Mouse (Mus musculus) brain, embryonic 14.5 days (tissue): ENCODE results near the gene Il10rb.

Experiments
- CTCF ChIP-seq: fragments of 200-500 bp; IDR thresholded peaks from 2 replicates; pipeline ENCODE4 v1.5.1; 2012; ENCODE audit warnings: inconsistent platforms, mild to moderate bottlenecking, moderate library complexity, borderline replicate concordance; ENCODE audit not compliant: insufficient read depth, insufficient read length; ENCODE audit errors: extremely low read depth
- POLR2A ChIP-seq: fragments of 200-500 bp; IDR thresholded peaks from 2 replicates; pipeline ENCODE4 v1.6.1; 2012; ENCODE audit warnings: mild to moderate bottlenecking, inconsistent platforms, borderline replicate concordance; ENCODE audit not compliant: poor library complexity, insufficient read depth, insufficient read length, severe bottlenecking; ENCODE audit errors: extremely low read depth

DNA sequence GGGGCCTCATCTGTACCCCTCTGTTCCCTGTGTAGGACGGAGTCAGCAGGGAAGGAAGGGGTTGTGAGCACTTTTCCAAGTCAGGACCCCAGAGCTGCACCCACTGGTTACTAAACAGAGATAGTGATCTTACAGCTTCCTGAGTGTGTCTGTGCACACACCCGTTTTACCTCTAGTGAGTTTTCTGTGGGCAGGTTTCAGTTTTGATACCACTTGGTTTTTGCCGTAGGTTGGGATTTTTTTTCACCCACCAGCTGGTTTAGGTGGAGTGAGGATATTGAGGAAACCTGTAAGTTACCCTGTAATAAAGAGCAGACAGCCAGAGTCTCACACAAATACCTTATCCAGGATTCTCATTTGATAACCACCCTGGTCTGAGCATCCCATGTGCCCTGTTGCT, 64.5 kb downstream of the Il10rb start:
- TF ChIP-seq POLR2A (no peak), CTCF (no peak)
